Mouse (Mus musculus) testis, adult 2 months (tissue): ENCODE measurements at regions not wholly inside any gene's neighbourhood (a gene's known extent, or its start where the extent isn't known, plus 50 kb on each side); places are given as distances from the start of the nearest gene placed in this dataset.

Source experiments
- CTCF ChIP-seq: fragments of 200-500 bp; IDR thresholded peaks from 2 replicates; pipeline ENCODE4 v1.5.1; 2012; ENCODE audit warnings: low read depth, mild to moderate bottlenecking, inconsistent platforms, low read length, moderate library complexity; ENCODE audit not compliant: control insufficient read depth, insufficient read depth, insufficient replicate concordance
- POLR2A ChIP-seq: fragments of 200-500 bp; IDR thresholded peaks from 2 replicates; pipeline ENCODE4 v1.6.1; 2012; ENCODE audit warnings: low read depth, mild to moderate bottlenecking, inconsistent platforms, low read length, moderate library complexity; ENCODE audit not compliant: control insufficient read depth

- TF ChIP-seq CTCF: no peak
- no peak for TF ChIP-seq POLR2A
These were observed 324.4 kb upstream of the Nectin3 start for GRCm38 (mm10) chr16:46822753-46823152.
